Mouse (Mus musculus) NIH3T3 (cell line): ENCODE measurements around the gene Mtmr11.
A peak's percentile ranks its signal among the peaks of the same experiment; 100 is the strongest.
"Not testable (repeated sequence)": the region's sequence is repeated elsewhere in the genome, so short reads cannot be mapped to it uniquely, and the experiment has no call there.

Experiments
- DNase-seq: peaks from one replicate; pipeline ENCODE4 v3.0.0-alpha.2; 2012; ENCODE audit warnings: low read depth

Mtmr11 gene

DNA sequence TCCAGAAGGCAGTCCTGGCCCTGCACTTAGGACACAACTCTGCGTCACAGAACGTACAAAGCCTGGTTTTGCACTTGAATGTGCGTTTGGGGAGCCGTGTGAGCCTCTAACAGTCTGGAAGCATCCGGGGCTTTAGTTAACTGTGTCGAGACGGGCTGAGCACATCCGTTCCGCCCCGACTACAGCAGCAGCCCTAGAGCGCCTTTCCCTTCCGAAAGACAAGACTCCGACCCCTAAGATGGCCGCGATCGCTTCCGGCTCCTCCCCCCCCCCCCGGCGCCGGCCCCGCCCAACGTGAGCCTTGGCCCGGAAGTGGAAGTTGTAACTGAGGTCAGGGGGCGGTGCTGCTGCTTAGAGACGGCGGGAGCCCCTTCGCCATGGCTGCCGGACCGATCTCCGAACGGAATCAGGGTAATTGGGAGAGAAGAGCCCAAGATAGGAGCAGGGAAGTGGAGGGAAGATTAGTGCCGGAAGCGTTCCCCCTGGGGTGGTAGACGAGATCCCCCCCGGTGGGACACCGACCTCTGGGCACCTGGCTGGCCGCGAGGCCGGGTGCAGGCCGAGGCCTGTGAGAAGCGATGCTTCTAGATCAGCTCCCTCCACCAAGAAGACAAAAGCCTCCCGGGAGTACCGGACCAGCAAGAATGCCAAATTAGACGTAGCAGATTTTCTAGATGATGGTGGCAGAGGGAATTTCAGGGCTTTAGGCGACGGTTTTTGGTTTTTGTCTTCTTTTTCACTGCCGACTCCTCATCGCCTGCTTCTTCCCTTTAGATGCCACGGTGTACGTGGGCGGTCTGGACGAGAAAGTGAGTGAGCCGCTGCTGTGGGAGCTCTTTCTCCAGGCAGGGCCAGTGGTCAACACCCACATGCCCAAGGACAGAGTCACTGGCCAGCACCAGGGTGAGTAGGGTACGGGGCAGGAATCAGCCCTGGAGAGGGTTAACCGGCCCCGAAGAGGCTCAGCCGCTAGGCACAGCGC lies 10.7 kb downstream of the Mtmr11 start, which contains the start of gene Sf3b4:
Gene Sf3b4, plus strand, starts transcription at position 136 of the 982 bp plus-strand sequence.
- DNase-seq = peak; percentile 95

DNA sequence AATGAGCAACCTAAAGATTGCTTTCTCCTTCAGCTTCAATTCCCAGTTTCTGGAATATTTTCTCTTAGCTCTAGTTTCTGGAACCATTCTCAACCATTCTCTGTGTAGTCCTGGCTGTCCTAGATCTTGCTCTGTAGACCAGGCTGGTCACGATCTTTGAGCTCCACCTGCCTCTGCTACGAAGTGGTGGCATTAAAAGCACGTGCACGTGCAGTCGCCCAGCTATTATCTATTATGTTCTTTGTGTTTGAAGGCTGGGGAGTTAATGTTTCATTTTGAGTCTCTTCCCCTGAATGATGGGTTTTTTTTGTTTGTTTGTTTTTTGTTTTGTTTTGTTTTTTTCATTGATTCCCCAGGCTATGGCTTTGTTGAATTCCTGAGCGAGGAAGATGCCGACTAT lies 11.4 kb downstream of the Mtmr11 start:
- DNase-seq = no peak

DNA sequence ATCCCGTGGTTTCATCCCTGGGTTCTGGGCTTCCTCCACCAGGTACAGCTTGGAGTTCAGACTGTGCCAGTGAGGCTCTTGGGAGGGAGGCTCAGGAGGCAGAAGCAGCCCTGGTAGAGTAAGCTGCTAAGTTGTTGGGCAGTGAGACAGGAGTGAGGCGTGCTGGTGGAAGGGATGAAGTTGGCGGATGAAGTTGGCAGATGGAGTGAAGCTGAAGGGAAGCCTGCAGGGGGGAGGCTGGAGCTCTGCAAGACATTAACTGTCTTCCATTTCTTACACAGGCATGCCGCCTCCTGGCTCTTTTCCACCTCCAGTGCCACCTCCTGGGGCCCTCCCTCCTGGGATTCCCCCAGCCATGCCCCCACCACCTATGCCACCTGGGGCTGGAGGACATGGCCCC lies 12.2 kb downstream of the Mtmr11 start:
- DNase-seq = not testable (repeated sequence)

DNA sequence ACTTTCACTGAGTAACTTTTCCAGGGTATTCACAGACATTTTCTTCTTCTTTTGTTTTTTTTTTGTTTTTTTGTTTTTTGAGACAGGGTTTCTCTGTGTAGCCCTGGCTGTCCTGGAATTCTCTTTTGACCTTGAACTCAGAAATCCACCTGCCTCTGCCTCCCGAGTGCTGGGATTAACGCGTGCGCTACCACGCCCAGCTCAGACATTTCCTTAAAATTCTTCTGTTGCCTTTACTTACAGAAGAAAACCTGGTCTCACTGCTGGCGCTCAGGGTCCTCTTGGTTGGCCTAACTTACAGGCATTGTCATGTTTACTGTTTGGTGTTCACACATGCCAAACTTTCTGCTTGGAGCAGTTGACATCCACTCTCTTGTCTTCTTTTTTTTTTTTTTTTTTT lies 13.4 kb downstream of the Mtmr11 start:
- no peak for DNase-seq

DNA sequence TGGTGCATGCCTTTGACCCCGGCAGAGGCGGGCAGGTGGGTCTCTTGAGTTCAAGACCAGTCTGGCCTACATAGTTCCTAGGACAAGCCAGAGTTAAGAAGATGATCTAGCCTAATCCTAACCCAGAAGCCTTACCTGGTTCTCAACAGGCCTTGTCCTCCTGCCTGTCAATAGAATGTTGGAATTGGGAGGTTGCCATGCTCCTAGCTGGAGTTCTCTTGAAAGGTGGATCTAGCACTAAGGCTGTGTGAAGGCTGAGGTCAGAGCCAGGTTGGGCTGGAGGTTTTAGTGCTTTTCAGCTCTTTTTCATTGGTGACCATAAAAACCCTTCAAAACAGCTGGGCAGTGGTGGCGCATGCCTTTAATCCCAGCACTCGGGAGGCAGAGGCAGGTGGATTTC lies 16.6 kb downstream of the Mtmr11 start:
- DNase-seq = no peak

DNA sequence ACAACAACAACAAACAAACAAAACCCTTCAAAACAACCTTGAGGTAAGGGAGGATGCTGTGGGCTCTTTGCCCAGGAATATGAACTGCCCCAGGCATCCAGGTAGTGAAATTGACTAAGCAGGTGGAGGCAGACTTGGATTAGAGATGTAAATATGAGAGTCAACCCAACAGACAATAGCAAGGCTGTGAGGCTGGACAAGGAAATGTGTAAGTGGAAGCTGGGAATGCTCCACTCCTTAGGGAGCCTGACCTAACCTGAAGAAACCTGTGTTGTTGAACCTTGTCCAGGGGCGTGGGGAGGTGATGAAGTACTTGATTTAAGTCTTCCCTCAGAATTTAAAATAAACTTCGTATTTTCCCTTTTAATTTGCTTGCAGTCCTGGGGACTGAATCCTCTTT lies 17.1 kb downstream of the Mtmr11 start:
- DNase-seq = no peak

DNA sequence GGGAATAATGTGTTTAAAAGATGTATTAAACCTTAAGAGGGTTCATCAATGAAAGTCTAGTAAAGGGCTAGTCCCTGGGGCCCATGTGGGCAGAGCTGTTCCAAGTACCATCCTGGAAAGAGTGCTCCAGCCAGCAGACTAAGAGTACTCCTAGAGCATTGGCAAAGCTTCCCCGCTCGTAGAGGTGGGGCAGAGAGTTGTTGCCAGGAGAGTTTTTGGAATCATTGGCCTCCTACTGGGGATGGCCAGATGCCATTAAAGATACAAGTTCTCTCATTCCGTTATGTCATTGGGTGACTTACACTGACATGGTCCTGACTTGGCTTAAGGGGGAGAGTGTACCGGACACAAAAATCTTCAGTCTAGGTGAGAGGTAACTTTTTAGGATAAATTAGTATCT lies 17.7 kb downstream of the Mtmr11 start:
- DNase-seq = peak; percentile 65

DNA sequence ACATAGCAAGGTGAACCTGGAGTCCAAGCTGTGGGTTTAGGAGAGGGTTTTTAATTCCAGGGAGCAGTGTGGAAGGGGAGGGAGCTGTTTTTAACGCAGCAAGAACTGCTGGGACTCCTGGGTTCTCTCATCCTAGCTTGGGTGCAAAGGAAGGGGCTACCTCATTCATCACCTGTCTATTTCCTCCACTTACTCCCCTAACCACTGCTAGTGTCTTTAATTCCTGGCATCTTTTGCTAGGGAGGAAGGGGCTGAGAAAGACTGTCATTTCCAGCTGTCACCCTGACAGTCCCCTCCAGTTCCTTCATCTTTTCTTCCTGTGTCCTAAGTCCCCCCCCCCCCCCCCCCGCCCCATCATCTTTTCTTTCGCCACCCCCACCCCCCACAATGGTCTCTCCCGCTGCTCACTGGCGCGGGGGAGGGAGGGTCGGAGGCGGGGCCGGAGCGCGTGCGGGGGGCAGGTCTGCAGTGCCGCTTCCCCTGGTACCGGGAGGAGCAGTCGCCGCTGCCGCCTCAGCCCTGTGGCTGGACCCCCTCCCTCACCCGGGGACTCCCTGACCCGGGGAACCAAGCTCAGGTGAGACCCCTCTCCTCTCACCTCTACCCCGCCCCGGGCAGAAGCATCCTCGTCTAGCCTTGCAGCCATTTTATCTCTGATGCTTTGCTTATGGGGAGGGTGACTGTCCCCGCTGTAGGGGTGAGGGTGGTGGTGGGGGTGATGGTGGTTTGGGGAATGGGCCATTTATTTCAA lies 19.1 kb downstream of the Mtmr11 start, which contains the start of gene Sv2a:
Gene Sv2a, plus strand, starts transcription at position 425 of the 751 bp plus-strand sequence.
- peak; percentile 42 for DNase-seq

DNA sequence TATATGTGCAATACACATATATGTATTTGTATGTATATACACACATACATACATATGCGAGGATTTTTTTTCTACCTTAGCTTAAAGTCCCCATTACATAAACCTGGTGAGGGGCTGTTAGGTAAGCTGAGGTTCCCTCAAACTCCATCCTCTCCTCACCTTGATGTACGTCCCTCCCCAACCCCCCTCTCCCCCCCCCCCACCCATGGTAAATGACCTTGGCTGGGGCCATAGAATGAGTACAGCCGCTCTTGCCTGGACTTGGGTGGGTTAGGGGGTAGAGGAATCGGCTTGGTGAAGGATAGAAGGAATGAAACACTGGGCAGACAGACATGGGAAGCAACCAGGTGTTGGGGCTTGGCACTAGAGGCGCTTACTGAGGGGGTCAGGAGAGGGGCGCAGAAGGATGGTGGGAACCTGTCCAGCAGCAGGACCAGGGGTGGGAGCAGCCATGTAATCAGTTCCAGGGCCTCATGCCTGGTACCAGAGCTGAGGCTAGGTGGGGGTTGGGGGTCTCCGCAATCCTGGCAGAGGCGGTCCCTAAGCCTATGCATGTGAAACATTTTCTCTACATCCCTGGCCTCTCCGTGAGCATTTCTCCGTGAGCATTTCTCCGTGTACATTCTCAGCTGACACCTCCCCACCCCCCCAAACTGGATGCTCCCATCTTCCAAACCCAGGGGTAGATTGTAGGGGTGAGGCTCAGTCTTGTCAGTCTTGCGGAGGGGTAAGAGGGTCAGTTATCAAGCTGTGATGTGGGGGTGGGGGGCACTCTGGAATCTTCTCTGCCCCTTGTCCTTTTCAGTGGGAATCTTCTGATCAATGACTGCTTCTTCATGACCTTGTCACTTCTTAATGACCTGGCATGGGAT lies 19.9 kb downstream of the Mtmr11 start:
- no peak for DNase-seq

DNA sequence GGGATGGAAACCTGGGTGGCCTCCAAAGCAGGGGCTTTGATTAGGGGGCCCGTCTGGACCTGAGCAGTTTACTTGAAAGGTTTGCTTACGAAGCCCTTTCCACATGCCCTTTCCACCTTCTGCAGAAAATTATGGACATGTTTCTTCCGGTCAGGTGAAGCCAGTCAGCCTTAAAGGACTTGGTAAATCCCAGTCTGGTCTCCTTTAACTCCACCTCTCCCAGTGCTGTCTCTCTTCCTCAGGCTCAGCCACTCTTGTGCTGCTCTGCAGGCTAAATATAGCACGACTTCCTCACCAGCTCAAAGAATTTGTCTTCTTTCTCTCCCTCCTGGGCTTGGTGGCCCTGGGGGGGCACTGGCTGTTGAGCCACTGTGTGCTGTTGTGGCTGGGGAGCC lies 20.6 kb downstream of the Mtmr11 start:
- no peak for DNase-seq

DNA sequence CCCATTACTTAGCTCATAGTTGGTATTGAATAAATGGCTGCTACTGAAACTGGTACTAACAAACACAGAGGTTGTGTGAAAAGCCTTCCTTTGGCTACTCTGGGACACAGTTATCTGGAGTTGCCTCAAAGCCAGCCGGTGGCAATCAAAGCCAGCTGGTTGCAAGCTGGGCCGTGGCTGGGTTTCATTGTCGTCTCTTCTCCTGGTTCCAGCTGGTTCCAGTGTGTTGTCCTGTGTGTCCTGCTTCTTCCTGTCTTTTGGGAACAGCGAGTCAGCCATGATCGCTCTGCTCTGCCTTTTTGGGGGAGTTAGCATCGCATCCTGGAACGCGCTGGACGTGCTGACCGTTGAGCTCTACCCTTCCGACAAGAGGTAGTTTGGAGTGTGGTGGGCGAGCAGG lies 31.2 kb downstream of the Mtmr11 start:
- no peak for DNase-seq

DNA sequence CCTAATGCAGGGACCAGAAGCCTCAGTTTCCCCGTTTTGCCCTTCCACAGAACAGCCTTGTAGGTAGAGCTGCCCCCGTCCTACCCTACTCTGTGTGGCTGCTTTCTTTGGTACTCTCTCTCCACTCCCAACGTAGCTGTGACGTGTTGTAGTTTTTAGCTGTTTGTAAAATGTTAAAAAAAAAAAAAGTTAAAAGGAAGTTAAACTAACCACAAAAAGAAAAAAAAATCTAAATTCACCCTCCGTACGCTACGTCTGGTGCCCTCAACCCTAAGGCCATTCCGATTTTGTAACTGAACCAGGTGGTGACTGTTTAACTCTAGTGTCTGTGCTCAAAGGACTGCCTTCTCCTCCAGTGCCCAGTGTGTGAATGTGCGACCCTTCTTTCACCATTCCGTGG lies 33.2 kb downstream of the Mtmr11 start:
- no peak for DNase-seq

DNA sequence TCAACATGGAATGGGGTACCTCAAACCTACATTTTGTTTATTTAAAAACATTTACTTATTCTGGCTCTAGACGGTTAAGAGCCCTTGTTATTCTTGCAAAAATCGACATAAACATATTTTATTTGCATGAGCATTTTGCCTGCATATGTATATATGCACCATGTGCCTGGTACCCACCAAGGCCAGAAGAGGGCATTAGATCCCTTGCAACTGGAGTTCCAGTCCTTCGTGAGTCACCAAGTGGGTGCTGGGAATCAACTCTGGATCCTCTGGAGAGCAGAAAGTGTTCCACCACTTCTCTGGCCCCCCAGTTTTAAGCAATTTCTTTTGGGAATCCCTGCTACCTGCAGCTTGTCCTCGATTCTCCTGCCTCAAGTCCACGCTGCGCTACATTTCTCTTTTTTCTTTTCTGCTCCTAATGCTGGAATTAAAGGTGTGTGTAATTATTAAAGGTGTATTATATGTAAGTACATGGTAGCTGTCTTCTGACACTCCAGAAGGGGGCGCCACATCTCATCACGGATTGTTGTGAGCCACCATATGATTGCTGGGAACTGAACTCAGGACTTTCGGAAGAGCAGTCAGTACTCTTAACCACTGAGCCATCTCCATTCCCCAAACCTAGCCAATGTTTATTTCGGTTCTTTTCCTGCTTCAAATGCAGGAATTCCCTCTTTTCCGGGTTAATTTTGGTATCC lies 34.0 kb downstream of the Mtmr11 start:
- DNase-seq = no peak

DNA sequence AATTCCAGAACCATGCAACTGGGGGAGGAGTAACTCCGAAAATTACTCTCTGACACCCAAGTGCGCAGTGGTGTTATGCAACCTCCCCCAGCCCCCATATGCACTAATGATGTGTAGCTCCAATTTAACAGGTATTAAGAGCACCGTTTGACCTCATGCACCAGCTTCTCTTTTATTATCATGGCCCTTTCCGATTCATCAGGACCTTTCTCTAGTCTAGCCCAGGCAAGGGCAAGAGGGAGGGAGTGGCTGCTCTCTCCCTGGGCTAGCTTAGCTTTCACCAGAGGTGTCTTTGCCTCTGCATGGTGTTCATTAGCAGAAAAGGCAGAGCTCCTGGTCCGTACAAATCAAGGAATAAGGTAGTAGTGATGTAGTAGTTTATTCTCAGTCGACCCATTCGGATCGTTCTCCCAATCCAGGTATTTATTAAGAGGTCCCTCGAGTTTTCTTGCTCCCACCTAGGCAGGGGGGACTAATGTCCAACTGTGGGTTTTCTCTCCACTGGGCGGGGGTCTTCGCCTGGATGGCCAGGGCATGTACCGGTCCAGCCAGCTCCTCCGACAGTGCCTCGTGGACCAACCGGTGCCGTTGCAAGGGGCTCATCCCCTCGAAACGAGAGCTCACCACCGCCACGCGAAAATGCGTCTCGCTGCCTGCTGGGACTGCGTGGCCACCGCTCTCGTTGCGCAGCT lies 34.8 kb downstream of the Mtmr11 start:
- DNase-seq = no peak

DNA sequence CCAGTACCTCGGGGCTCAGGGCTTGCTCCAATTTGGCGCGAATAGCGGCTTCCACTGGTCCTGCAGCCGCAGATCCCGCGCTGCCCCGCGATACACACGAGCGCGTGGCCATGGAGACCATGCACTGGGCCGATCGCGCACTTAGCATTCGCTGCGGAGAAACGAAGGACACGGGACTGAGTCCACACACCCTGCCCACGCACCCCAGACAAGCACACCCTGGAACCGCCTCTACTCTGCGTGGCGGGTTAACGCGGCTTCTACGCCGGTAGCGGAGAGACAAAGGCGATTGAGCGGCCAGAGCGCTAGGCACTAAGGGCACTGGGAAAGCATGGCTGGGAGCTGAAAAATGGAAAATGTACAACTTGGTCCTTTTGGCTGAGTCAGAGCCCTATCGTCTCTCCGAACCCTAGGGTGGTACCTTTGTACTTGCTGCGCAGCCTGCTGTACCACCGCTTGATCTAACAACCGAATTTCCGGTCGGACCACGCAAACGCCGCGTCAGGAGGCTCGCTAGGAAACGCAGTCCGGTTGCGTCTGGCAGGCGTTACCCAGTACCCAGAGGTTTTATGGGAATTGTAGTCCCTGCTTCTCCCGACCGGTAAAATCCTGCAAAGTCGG lies 35.4 kb downstream of the Mtmr11 start:
- peak; percentile 93 for DNase-seq

DNA sequence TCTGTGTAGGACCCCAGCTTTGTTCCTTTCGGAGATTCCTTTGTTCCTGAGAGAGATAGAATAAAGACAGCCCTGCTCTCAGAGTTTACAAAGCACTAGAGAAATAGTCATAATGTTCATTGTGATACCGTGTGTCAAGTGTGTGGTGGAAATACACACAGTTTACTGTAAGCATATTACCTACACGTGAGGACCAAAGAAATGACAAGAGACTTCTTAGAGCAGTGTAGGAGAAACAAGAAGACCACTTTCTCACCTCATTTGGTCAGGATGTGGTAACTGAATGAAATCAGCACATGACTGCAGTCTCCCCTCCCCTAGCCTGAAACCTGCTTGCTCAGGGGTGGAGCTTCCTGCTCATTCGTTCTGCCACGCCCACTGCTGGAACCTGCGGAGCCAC lies 36.4 kb downstream of the Mtmr11 start:
- DNase-seq = peak; percentile 38

DNA sequence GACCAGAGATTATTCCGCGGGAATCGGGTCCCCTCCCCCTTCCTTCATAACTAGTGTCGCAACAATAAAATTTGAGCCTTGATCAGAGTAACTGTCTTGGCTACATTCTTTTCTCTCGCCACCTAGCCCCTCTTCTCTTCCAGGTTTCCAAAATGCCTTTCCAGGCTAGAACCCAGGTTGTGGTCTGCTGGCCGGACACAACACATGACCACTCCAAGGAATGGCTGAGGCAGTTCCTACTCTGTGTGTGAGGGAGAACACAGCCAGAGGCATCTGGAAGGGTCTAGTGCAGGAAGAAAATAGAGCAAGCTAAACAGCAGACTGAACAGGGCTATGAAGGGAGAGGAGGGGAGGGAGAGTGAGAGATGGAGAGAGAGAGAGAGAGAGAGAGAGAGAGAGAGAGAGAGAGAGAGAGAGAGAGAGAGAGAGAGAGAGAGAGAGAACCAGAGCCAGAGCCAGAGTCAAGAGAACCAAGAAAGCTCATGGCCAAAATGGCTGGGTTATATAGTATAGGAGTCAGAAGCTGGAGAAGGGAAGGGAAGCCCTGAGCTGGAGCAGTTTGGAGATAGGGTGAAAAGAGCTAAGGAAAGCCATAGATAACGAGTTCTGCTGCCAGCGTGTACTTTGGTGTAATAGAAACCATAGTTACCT lies 36.9 kb downstream of the Mtmr11 start:
- DNase-seq = not testable (repeated sequence)

DNA sequence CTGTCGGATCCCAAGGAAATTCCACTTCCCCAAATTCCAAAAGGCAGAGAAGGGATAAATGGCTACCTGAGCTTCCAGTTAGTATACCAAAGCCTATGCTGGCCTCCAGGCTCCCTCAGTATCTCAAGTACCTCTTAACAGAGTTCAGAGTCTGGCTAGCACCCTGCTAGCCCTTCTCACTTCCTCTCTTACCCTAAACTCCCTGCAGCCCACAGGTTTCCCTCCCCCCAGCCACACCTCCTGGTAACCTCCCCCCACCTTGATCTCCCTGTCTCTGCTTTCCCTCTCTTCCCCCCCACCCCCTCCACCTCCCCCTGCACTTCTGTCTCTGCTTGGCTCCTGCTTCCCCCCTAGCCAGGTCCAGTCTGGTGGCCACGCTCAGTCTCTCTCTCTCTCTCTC lies 37.9 kb downstream of the Mtmr11 start:
- no peak for DNase-seq

DNA sequence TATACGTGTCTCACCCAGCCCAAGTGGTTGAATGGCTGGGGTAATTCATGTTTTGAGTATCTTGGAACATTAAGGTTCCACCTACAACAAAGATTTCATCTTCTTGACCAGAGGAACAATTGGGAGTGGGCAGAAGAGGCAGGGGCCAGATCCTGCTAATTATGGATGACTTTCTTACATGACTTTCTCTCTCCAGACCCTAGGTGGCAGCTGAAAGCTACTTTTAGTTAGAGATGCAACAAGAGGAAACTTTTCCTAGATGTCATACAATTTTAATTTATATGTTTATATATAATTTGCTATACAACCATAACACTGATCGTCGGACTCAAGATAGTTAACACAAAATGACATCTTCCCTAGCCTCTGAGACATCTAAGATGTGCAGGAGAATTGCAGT lies 46.0 kb downstream of the Mtmr11 start:
- peak; percentile 63 for DNase-seq

DNA sequence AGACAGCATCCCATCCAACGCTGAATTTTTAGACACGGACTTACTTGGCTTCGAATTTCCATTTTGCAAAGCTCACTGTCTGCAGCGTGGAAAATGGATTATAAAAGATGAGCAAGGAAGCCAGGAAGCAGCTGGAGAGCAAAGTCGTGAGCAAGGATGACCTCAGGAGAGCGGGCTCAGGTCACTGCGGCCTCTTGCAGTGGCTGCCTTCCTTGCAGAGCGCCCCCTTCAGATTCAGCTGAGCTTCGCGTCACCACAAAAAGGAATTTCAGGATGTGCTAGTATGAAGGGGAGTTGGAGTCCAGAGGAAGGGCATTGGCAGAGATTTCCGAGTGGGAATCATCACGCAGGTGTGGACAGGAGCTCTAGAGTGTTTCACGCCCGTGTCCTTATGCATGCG lies 47.4 kb downstream of the Mtmr11 start:
- peak; percentile 22 for DNase-seq
